Mouse (Mus musculus) E14TG2a.4 (cell line): ENCODE data around the gene Nfs1.

Experiments used
- CTCF ChIP-seq: conservative IDR thresholded peaks from 2 replicates; pipeline ENCODE4 v1.5.1; 2014; ENCODE audit warnings: low read length
- POU5F1 ChIP-seq: IDR thresholded peaks from 2 replicates; pipeline ENCODE4 v1.6.1; 2014; ENCODE audit warnings: low read length, borderline replicate concordance

DNA sequence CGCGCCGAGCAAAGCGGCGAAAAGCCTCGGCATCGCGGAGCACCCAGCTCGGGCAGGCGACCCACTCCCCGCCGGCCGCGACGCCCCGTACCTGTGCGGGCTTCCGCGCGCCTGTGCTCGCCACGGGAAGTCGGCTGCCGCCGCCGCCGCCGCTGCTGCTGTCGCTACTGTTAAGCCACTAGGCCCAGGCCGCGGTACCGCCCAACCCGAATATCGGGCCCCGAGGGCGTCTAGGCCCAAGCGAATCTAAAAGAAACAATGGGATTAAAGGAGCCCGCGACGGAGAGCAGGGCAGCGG lies 35.8 kb upstream of the Nfs1 start:
- TF ChIP-seq CTCF (no peak), POU5F1 (no peak)
